Mouse (Mus musculus) midbrain, embryonic 14.5 days (tissue): ENCODE results near the gene Bysl. TPM values are rescaled to one million over a fixed set of nuclear protein-coding genes. Genes with fewer than 3 reads are reported as not detected.

ENCODE experiments used
- ATAC-seq: fragments of 200-750 bp; cut with Nextera tagmentation; 2 replicates; pipeline ENCODE4 v1.8.0; 2017; ENCODE audit warnings: moderate number of reproducible peaks, moderate library complexity; ENCODE audit not compliant: low FRiP score, low TSS enrichment
- DNase-seq: peaks from one replicate; pipeline ENCODE4 v3.0.0-alpha.2; 2015
- H3K27ac ChIP-seq: fragments of 300-500 bp; sonication (generic); replicated peaks from 2 replicates; pipeline ENCODE4 v1.5.1; 2014; ENCODE audit warnings: mild to moderate bottlenecking, low read depth, low read length, moderate library complexity
- H3K27me3 ChIP-seq: fragments of 300-500 bp; sonication (generic); 2 replicates; pipeline ENCODE4 v1.6.1; 2014; ENCODE audit warnings: low read length, control low read depth, mixed read lengths; ENCODE audit not compliant: control insufficient read depth, insufficient read depth
- H3K36me3 ChIP-seq: fragments of 300-500 bp; sonication (generic); 2 replicates; pipeline ENCODE4 v1.6.1; 2014; ENCODE audit warnings: low read length, control low read depth; ENCODE audit not compliant: control insufficient read depth, insufficient read depth
- H3K4me1 ChIP-seq: fragments of 300-500 bp; sonication (generic); 2 replicates; pipeline ENCODE4 v1.6.1; 2014; ENCODE audit warnings: mild to moderate bottlenecking, antibody characterized with exemption, low read length, control low read depth; ENCODE audit not compliant: control insufficient read depth, insufficient read depth
- H3K4me2 ChIP-seq: fragments of 300-500 bp; sonication (generic); 2 replicates; pipeline ENCODE4 v1.6.1; 2014; ENCODE audit warnings: mild to moderate bottlenecking, low read length, moderate library complexity
- H3K4me3 ChIP-seq: fragments of 300-500 bp; sonication (generic); replicated peaks from 2 replicates; pipeline ENCODE4 v1.5.1; 2014; ENCODE audit warnings: low read depth, low read length
- H3K9ac ChIP-seq: fragments of 300-500 bp; sonication (generic); replicated peaks from 2 replicates; pipeline ENCODE4 v1.6.1; 2014; ENCODE audit warnings: mild to moderate bottlenecking, low read length, moderate library complexity
- H3K9me3 ChIP-seq: fragments of 300-500 bp; sonication (generic); 2 replicates; pipeline ENCODE4 v1.6.1; 2016; ENCODE audit warnings: low read length, control low read depth, mixed read lengths; ENCODE audit not compliant: control insufficient read depth
- WGBS: fragments of 180-500 bp; shearing (Covaris S2); extraction: QIAGEN DNeasy Blood & Tissue Kit; methylation state at CpG from one replicate; pipeline ENCODE4 v1.1.7; 2014; 5-methylcytosine and 5-hydroxymethylcytosine counted together
- polyA plus RNA-seq: library from polyadenylated mRNA; unstranded; fragments of >200 nt; fragmentation: Nextera tagmentation; extraction: Ambion mirVana; gene quantifications from 2 replicates; pipeline ENCODE4 v1.2.1, GENCODE M21; 2014

The Bysl gene
- polyA plus RNA-seq, 1 experiment from 2014 or later, result 32.0 TPM

- DNase-seq (peak; percentile 66), ATAC-seq (no peak)
- Histone ChIP-seq H3K9me3 (no peaks in the 10 kb centered on the region), H3K27me3 (no peaks in the 10 kb centered on the region), H3K4me1 (peaks cover 33% of the 10 kb centered on the region), H3K4me2 (no peak overlapping the region), H3K27ac (0 out of 2 replicates have a peak overlapping the region, but pooled peaks have one; percentile 32), H3K4me3 (no peak overlapping the region), H3K36me3 (peaks cover 36% of the 10 kb centered on the region), H3K9ac (no peak overlapping the region)
- WGBS, result 19% methylated on average over 10 of the region's 10 CpGs
These were observed 13.3 kb downstream of the Bysl start for GRCm38 (mm10) chr17:47597838-47598579.

GRCm38 (mm10) chr17:47597261-47597660 is 14.0 kb downstream of the Bysl start:
- no peaks in the 10 kb centered on the region for H3K27me3 ChIP-seq
- ATAC-seq, result no peak
- peaks cover 32% of the 10 kb centered on the region for H3K36me3 ChIP-seq
- no peak overlapping the region for H3K9ac ChIP-seq
- no peaks in the 10 kb centered on the region for H3K9me3 ChIP-seq
- no peak for DNase-seq
- 49% methylated on average over 13 of the region's 13 CpGs for WGBS
- H3K4me2 ChIP-seq, result peak overlapping the region; percentile 84
- H3K27ac ChIP-seq, result no peak overlapping the region
- peaks cover 33% of the 10 kb centered on the region for H3K4me1 ChIP-seq
- no peak overlapping the region for H3K4me3 ChIP-seq

- no peak for DNase-seq
- H3K36me3 ChIP-seq, result peaks cover 27% of the 10 kb centered on the region
- H3K4me2 ChIP-seq, result peak overlapping the region; percentile 84
- H3K9me3 ChIP-seq, result no peaks in the 10 kb centered on the region
- no peaks in the 10 kb centered on the region for H3K27me3 ChIP-seq
- no peak for ATAC-seq
- 45% methylated on average over 5 of the region's 5 CpGs for WGBS
- no peak overlapping the region; the same call in 1 of the 2 replicates for H3K9ac ChIP-seq
- peak overlapping the region; percentile 83 for H3K27ac ChIP-seq
- peaks cover 33% of the 10 kb centered on the region for H3K4me1 ChIP-seq
- no peak overlapping the region for H3K4me3 ChIP-seq
These were observed 14.5 kb downstream of the Bysl start for GRCm38 (mm10) chr17:47596839-47597164.

- Histone ChIP-seq H3K4me3 (peak overlapping the region; percentile 8; the same call in 1 of the 2 replicates), H3K36me3 (peaks cover 22% of the 10 kb centered on the region), H3K9me3 (no peaks in the 10 kb centered on the region), H3K27me3 (no peaks in the 10 kb centered on the region), H3K4me1 (peaks cover 33% of the 10 kb centered on the region), H3K27ac (peak overlapping the region; percentile 83), H3K9ac (peak overlapping the region; percentile 39), H3K4me2 (peak overlapping the region; percentile 84)
- WGBS, result 13% methylated on average over 6 of the region's 6 CpGs
- no peak for DNase-seq
- ATAC-seq, result no peak
These were observed 15.0 kb downstream of the Bysl start for GRCm38 (mm10) chr17:47596162-47596838.

- ATAC-seq, result peak; percentile 36
- 1% methylated on average over 21 of the region's 21 CpGs for WGBS
- peaks cover 33% of the 10 kb centered on the region for H3K4me1 ChIP-seq
These were observed 15.8 kb downstream of the Bysl start for GRCm38 (mm10) chr17:47595248-47596161.

DNA sequence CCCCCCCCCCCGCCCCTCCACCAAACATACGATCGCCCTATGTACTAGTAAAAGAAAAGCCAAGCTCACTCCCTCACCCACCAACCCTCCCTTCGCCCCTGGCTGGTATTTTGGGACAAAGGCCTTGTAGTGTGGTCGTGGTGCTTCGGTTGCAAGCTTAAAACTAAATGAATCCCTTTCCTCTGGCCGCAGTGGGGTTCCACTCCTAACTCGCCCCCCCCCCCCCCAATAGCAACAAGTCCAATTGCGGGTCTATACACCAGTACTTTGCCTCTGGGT is 16.4 kb downstream of the Bysl start:
- H3K4me1 ChIP-seq, result peaks cover 33% of the 10 kb centered on the region
- peak overlapping the region; percentile 63; the same call in 1 of the 2 replicates for H3K9ac ChIP-seq
- ATAC-seq (no peak), DNase-seq (peak; percentile 27)
- peak overlapping the region; percentile 84 for H3K4me2 ChIP-seq
- H3K4me3 ChIP-seq, result peak overlapping the region; percentile 63
- H3K9me3 ChIP-seq, result no peaks in the 10 kb centered on the region
- peak overlapping the region; percentile 83 for H3K27ac ChIP-seq
- under 1% methylated on average over 9 of the region's 9 CpGs for WGBS
- peaks cover 10% of the 10 kb centered on the region for H3K36me3 ChIP-seq
- no peaks in the 10 kb centered on the region for H3K27me3 ChIP-seq

More at GRCm38 (mm10) chr17:47595248-47596161, 15.8 kb downstream of the Bysl start:
- Histone ChIP-seq H3K27ac (peak overlapping the region; percentile 83), H3K4me2 (peak overlapping the region; percentile 84), H3K36me3 (peaks cover 14% of the 10 kb centered on the region), H3K27me3 (no peaks in the 10 kb centered on the region), H3K4me3 (peak overlapping the region; percentile 63), H3K9ac (peak overlapping the region; percentile 39), H3K9me3 (no peaks in the 10 kb centered on the region)
- peak; percentile 67 for DNase-seq

- ATAC-seq (0 out of 2 replicates have a peak, but pooled peaks have one; percentile 2), DNase-seq (peak; percentile 44)
- peaks cover 5% of the 10 kb centered on the region; the same call in 1 of the 2 replicates for H3K36me3 ChIP-seq
- peak overlapping the region; percentile 71 for H3K27ac ChIP-seq
- H3K4me3 ChIP-seq, result peak overlapping the region; percentile 63
- no peaks in the 10 kb centered on the region for H3K27me3 ChIP-seq
- H3K4me1 ChIP-seq, result peaks cover 33% of the 10 kb centered on the region
- peak overlapping the region; percentile 63 for H3K9ac ChIP-seq
- no peaks in the 10 kb centered on the region for H3K9me3 ChIP-seq
- peak overlapping the region; percentile 84 for H3K4me2 ChIP-seq
- under 1% methylated on average over 43 of the region's 43 CpGs for WGBS
These were observed 16.9 kb downstream of the Bysl start for GRCm38 (mm10) chr17:47594183-47594968.

GRCm38 (mm10) chr17:47593854-47594182 is 17.5 kb downstream of the Bysl start:
- peak overlapping the region; percentile 71 for H3K27ac ChIP-seq
- H3K27me3 ChIP-seq, result no peaks in the 10 kb centered on the region
- no peaks in the 10 kb centered on the region for H3K36me3 ChIP-seq
- ATAC-seq, result no peak
- H3K9ac ChIP-seq, result peak overlapping the region; percentile 63
- peaks cover 33% of the 10 kb centered on the region for H3K4me1 ChIP-seq
- H3K9me3 ChIP-seq, result no peaks in the 10 kb centered on the region
- WGBS, result 0% methylated on average over 13 of the region's 13 CpGs
- peak overlapping the region; percentile 84 for H3K4me2 ChIP-seq
- no peak for DNase-seq
- peak overlapping the region; percentile 63 for H3K4me3 ChIP-seq
